Mouse (Mus musculus) inflammation-experienced regulatory T-cells, adult 16 weeks (primary cell): ENCODE data around the gene Gm21988. TPM values are rescaled to one million over a fixed set of nuclear protein-coding genes. Genes with fewer than 3 reads are reported as not detected.

Source experiments
- polyA plus RNA-seq: library from polyadenylated mRNA; unstranded; fragments of 100-300 nt; shearing (Covaris generic); gene quantifications from one replicate; pipeline ENCODE4 v1.2.1, GENCODE M21; 2017

The Gm21988 gene
- polyA plus RNA-seq: 5.5 TPM

GRCm38 (mm10) chr11:70239541-70240279 lies at the start of gene Gm21988, which contains the start of gene Rnasek:
Gene Gm21988 (minus strand): TSS chr11:70239830.
Gene Rnasek (minus strand): TSS chr11:70239842.

GRCm38 (mm10) chr11:70254931-70255531 lies 15.4 kb upstream of the Gm21988 start, which contains the start of gene Alox12:
Gene Alox12 (minus strand): TSS chr11:70255353.

GRCm38 (mm10) chr11:70237457-70238167 lies 2.0 kb downstream of the Gm21988 start, which contains the start of gene 0610010K14Rik:
Gene 0610010K14Rik (minus strand): TSS chr11:70237914.

GRCm38 (mm10) chr11:70229260-70230010 lies 10.2 kb downstream of the Gm21988 start, which contains the start of gene Bcl6b:
Gene Bcl6b (minus strand): TSS chr11:70229798.

GRCm38 (mm10) chr11:70220731-70221602 lies 18.7 kb downstream of the Gm21988 start, which contains the start of gene Slc16a13:
Gene Slc16a13 (minus strand): TSS chr11:70221064.

GRCm38 (mm10) chr11:70212423-70212822 lies 27.2 kb downstream of the Gm21988 start, which contains the start of gene Slc16a11:
Gene Slc16a11 (plus strand): TSS chr11:70212752.

Other genes with a start within 250 kb of the Gm21988 start
- 438 TPM for gene Gabarap, start 248.7 kb downstream of the Gm21988 start, polyA plus RNA-seq
- gene Phf23, start 244.1 kb downstream of the Gm21988 start, polyA plus RNA-seq: 117 TPM
- gene Dvl2, start 239.2 kb downstream of the Gm21988 start, polyA plus RNA-seq: 25.7 TPM
- gene Acadvl, start 224.4 kb downstream of the Gm21988 start, polyA plus RNA-seq: 152 TPM
- gene Dlg4, start 222.9 kb downstream of the Gm21988 start, polyA plus RNA-seq: 11.7 TPM
- gene Asgr1, start 185.7 kb downstream of the Gm21988 start, polyA plus RNA-seq: not detected
- not detected for gene Asgr2, start 147.2 kb downstream of the Gm21988 start, polyA plus RNA-seq
- not detected for gene Mgl2, start 109.5 kb downstream of the Gm21988 start, polyA plus RNA-seq
- not detected for gene Clec10a, start 83.6 kb downstream of the Gm21988 start, polyA plus RNA-seq
- gene Slc16a11, start 27.1 kb downstream of the Gm21988 start, polyA plus RNA-seq: 0.94 TPM
- 5.5 TPM for gene Slc16a13, start 18.8 kb downstream of the Gm21988 start, polyA plus RNA-seq
- gene Bcl6b, start 10.0 kb downstream of the Gm21988 start, polyA plus RNA-seq: 0.51 TPM
- 171 TPM for gene 0610010K14Rik, start 1.9 kb downstream of the Gm21988 start, polyA plus RNA-seq
- 272 TPM for gene Rnasek, start within 50 bp of the Gm21988 start, polyA plus RNA-seq
- not detected for gene Alox12, start 15.5 kb upstream of the Gm21988 start, polyA plus RNA-seq
- not detected for gene Alox12e, start 82.8 kb upstream of the Gm21988 start, polyA plus RNA-seq
- gene Alox15, start 112.2 kb upstream of the Gm21988 start, polyA plus RNA-seq: 0.24 TPM
- gene Pelp1, start 170.2 kb upstream of the Gm21988 start, polyA plus RNA-seq: 11.3 TPM
- 168 TPM for gene Arrb2, start 192.8 kb upstream of the Gm21988 start, polyA plus RNA-seq
- 81.3 TPM for gene Med11, start 212.1 kb upstream of the Gm21988 start, polyA plus RNA-seq
- gene Zmynd15, start 219.6 kb upstream of the Gm21988 start, polyA plus RNA-seq: 0.60 TPM
- 0.43 TPM for gene Cxcl16, start 220.2 kb upstream of the Gm21988 start, polyA plus RNA-seq